Mouse (Mus musculus): Measurements from ENCODE around the gene Rars2.

DNA sequence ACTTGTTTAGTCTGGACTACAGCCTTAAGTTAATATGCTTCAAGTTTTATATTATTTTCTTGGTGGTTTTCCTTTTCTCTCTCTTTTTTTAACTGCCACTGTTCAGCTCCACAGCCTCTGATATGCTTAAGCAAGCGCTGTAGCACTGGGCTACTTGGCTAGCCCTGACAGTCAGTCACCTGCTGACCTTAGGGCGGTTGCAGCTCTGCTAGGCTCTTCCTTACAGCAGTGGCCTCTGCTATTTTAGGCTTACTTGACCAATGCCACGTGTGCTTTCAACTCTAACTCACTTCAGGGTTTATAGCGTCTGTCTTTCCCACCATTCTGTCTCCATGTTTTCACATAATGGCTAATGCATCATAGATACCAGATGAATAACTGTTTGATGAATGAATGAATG, 10.8 kb downstream of the Rars2 start:
- TF ChIP-seq CTCF (IDR thresholded peaks at IDR 0.05; ENCODE audit: control insufficient read depth, insufficient read depth, insufficient replicate concordance, low read depth, low read length) = no peak
- no peak for TF ChIP-seq POLR2A (IDR thresholded peaks at IDR 0.05; ENCODE audit: control insufficient read depth, low read depth, low read length)
